ENCODE assay signal across 12 mouse cellular contexts in genomic region chr19:10363869-10364268, GRCm38 (mm10). TPM values are rescaled to one million over a fixed set of nuclear protein-coding genes. Genes with fewer than 3 reads are reported as not detected.
A peak's percentile ranks its signal among the peaks of the same experiment; 100 is the strongest.
DNase-seq lines count a peak whose midpoint lies in the region; ATAC-seq and TF ChIP-seq lines count a peak whose summit lies in the region.
"Had no signal": no experiment of that assay in that cellular context is flagged by ENCODE, and none has a peak within 500 bp of the region (broad histone marks: within the 10 kb centered on the region; RNA-seq: fewer than 3 reads in every experiment).

No protein-coding gene starts in this region.

- ATAC-seq in kidney, embryonic 15.5 days (replicated peaks; ENCODE audit: low FRiP score): peak; percentile 76

- H3K4me3 ChIP-seq in kidney, embryonic 15.5 days (replicated peaks): no peak overlapping the region
- no peak overlapping the region for H3K4me3 ChIP-seq in embryonic facial prominence, embryonic 10.5 days
- H3K4me3 ChIP-seq in olfactory bulb, adult 2 months (ENCODE audit: insufficient read depth, low read depth, low read length): no peak overlapping the region
- no peak overlapping the region for H3K4me3 ChIP-seq in lung, adult 2 months (replicated peaks; ENCODE audit: extremely low read depth, low read depth, low read length)
- H3K4me3 ChIP-seq: embryonic facial prominence, embryonic 15.5 days had no signal

- WGBS in kidney, embryonic 15.5 days: 4% methylated on average over 7 of the region's 7 CpGs
- WGBS in embryonic facial prominence, embryonic 10.5 days: 21% methylated on average over 7 of the region's 7 CpGs
- 31% methylated on average over 7 of the region's 7 CpGs for WGBS in olfactory bulb, adult 2 months
- 48% methylated on average over 7 of the region's 7 CpGs for WGBS in lung, adult 2 months

- peaks cover 41% of the 10 kb centered on the region for H3K4me1 ChIP-seq in kidney, embryonic 15.5 days
- peaks cover 18% of the 10 kb centered on the region for H3K4me1 ChIP-seq in embryonic facial prominence, embryonic 10.5 days
- peaks cover 28% of the 10 kb centered on the region for H3K4me1 ChIP-seq in olfactory bulb, adult 2 months (ENCODE audit: control insufficient read depth, insufficient read depth, low read length)
- H3K4me1 ChIP-seq in lung, adult 2 months (ENCODE audit: control insufficient read depth, insufficient read depth, low read length): no peaks in the 10 kb centered on the region
- H3K4me1 ChIP-seq: embryonic facial prominence, embryonic 15.5 days had no signal

- TF ChIP-seq POLR2A in olfactory bulb, adult 2 months (IDR thresholded peaks at IDR 0.05; ENCODE audit: insufficient read depth, low read depth, low read length): no peak
- TF ChIP-seq POLR2A in lung, adult 2 months (IDR thresholded peaks at IDR 0.05; ENCODE audit: borderline replicate concordance, extremely low read depth, low read depth, low read length): no peak

- no peaks in the 10 kb centered on the region for H3K9me3 ChIP-seq in kidney, embryonic 15.5 days (replicated peaks)
- no peaks in the 10 kb centered on the region for H3K9me3 ChIP-seq in embryonic facial prominence, embryonic 10.5 days
- H3K9me3 ChIP-seq: embryonic facial prominence, embryonic 15.5 days had no signal

- no peak for TF ChIP-seq CTCF in olfactory bulb, adult 2 months (IDR thresholded peaks at IDR 0.05; ENCODE audit: insufficient read depth, low read depth, low read length)
- no peak for TF ChIP-seq CTCF in lung, adult 2 months (IDR thresholded peaks at IDR 0.05; ENCODE audit: insufficient read depth, low read length)

- peaks cover 41% of the 10 kb centered on the region for H3K27me3 ChIP-seq in kidney, embryonic 15.5 days
- H3K27me3 ChIP-seq in embryonic facial prominence, embryonic 10.5 days (replicated peaks; ENCODE audit: low read depth, poor library complexity, severe bottlenecking): peaks cover 9% of the 10 kb centered on the region; the same call in 1 of the 2 replicates
- H3K27me3 ChIP-seq: embryonic facial prominence, embryonic 15.5 days had no signal

- H3K27ac ChIP-seq in kidney, embryonic 15.5 days: no peak overlapping the region
- H3K27ac ChIP-seq in embryonic facial prominence, embryonic 10.5 days (replicated peaks): no peak overlapping the region
- peak overlapping the region; percentile 29; the same call in 1 of the 2 replicates for H3K27ac ChIP-seq in olfactory bulb, adult 2 months (ENCODE audit: insufficient read depth, low read depth, low read length)
- H3K27ac ChIP-seq: embryonic facial prominence, embryonic 15.5 days; liver, embryonic 14.5 days had no signal

- no peak for DNase-seq in kidney, adult 8-10 months
- DNase-seq in Muller cell, postnatal 12 days (ENCODE audit: inconsistent ontology term): peak; percentile 14
- DNase-seq in embryonic facial prominence, embryonic 10.5 days (ENCODE audit: low spot score): peak; percentile 44
- DNase-seq in lung, adult 2 months: no peak
- DNase-seq in urinary bladder, postnatal 4 days (ENCODE audit: low spot score in 2 of 2): no peak
- DNase-seq: cerebellum, adult 11-12 months; kidney, postnatal 10 days; lung, postnatal 4 days had no signal

- H3K36me3 ChIP-seq in kidney, embryonic 15.5 days: no peaks in the 10 kb centered on the region
- H3K36me3 ChIP-seq in embryonic facial prominence, embryonic 10.5 days (replicated peaks): no peaks in the 10 kb centered on the region
- H3K36me3 ChIP-seq: embryonic facial prominence, embryonic 15.5 days had no signal

- H3K4me2 ChIP-seq in kidney, embryonic 15.5 days: no peak overlapping the region
- H3K4me2 ChIP-seq: embryonic facial prominence, embryonic 15.5 days had no signal

- no peak overlapping the region for H3K9ac ChIP-seq in kidney, embryonic 15.5 days
- H3K9ac ChIP-seq: embryonic facial prominence, embryonic 15.5 days; liver, embryonic 14.5 days had no signal

RNA-seq across cellular contexts. Expression of gene Syt7, which starts 25.0 kb away (rescaled TPM):
- polyA plus RNA-seq in kidney, embryonic 15.5 days (2015; fragmentation: Nextera tagmentation; extraction: Ambion mirVana): 1.5 and 2.3 TPM in 2 replicates
- 0.44 and 0.64 TPM in 2 replicates for polyA plus RNA-seq in embryonic facial prominence, embryonic 10.5 days (2016; fragmentation: Nextera tagmentation; extraction: Ambion mirVana)
- polyA plus RNA-seq in olfactory bulb, adult 2 months (2012; ENCODE audit: insufficient read depth, insufficient read length, low replicate concordance, missing spikeins): 69.0 TPM in 1 of 2 replicates, not detected in the other
- 10.9 and 11.7 TPM in 2 replicates for polyA plus RNA-seq in lung, adult 2 months (2012; rRNA removed)

RNA-seq across cellular contexts. Expression of gene Dagla, which starts 59.2 kb away (rescaled TPM):
- polyA plus RNA-seq in kidney, embryonic 15.5 days (2015; fragmentation: Nextera tagmentation; extraction: Ambion mirVana): 3.1 and 3.7 TPM in 2 replicates
- 2.2 and 2.4 TPM in 2 replicates for polyA plus RNA-seq in embryonic facial prominence, embryonic 10.5 days (2016; fragmentation: Nextera tagmentation; extraction: Ambion mirVana)
- not detected in 2 replicates for polyA plus RNA-seq in olfactory bulb, adult 2 months (2012; ENCODE audit: insufficient read depth, insufficient read length, low replicate concordance, missing spikeins)
- polyA plus RNA-seq in lung, adult 2 months (2012; rRNA removed): 15.3 TPM in 2 replicates

Comparison
In these comparisons a context has a peak if more than half of its experiments do, and no peak if none do; other contexts are left out.
1. DNase-seq: peak in Muller cell, postnatal 12 days (single experiment) and embryonic facial prominence, embryonic 10.5 days (single experiment); none in kidney, adult 8-10 months (0 of 2), lung, adult 2 months (single experiment) and urinary bladder, postnatal 4 days (0 of 2).